In the genomic region with DNA sequence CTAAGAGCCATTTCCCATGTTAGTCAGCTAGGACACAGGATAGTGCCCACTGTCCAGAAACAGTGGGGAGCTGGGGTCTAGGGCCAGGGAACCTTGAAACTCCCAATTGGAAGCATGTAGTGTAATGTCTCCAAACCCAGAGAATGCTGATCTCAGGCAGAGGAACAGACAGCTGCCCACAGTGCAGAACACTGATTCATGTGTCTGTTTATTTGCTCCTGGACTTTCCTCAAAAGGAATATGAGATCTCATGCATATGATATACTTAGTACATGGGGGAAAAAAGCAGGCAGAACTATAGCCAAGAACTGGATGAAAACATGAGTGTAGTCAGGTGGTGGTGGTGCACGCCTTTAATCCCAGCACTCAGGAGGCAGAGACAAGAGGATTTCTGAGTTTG, we compare ENCODE assay signal across 15 mouse cellular contexts.
DNase-seq lines count a peak whose midpoint lies in the region; ATAC-seq and TF ChIP-seq lines count a peak whose summit lies in the region.
"Had no signal": no experiment of that assay in that cellular context is flagged by ENCODE, and none has a peak within 500 bp of the region (broad histone marks: within the 10 kb centered on the region; RNA-seq: fewer than 3 reads in every experiment).

No protein-coding gene starts in this region.

- H3K27ac ChIP-seq in midbrain, embryonic 11.5 days (ENCODE audit: low read depth, low read length), result no peak overlapping the region
- no peak overlapping the region for H3K27ac ChIP-seq in midbrain, embryonic 13.5 days
- H3K27ac ChIP-seq in layer of hippocampus, adult 2 months, result no peak overlapping the region

- H3K36me3 ChIP-seq in midbrain, embryonic 11.5 days (ENCODE audit: control insufficient read depth, insufficient read depth, low read length), result no peaks in the 10 kb centered on the region
- H3K36me3 ChIP-seq in midbrain, embryonic 13.5 days, result no peaks in the 10 kb centered on the region
- H3K36me3 ChIP-seq: G1E had no signal

- TF ChIP-seq CTCF in layer of hippocampus, adult 2 months (conservative IDR thresholded peaks at IDR 0.05), result no peak

- no peak overlapping the region for H3K9ac ChIP-seq in midbrain, embryonic 11.5 days (ENCODE audit: low read length)
- no peak overlapping the region for H3K9ac ChIP-seq in midbrain, embryonic 13.5 days (replicated peaks)

- no peaks in the 10 kb centered on the region for H3K27me3 ChIP-seq in midbrain, embryonic 11.5 days (ENCODE audit: control insufficient read depth, insufficient read depth, low read length)
- H3K27me3 ChIP-seq in midbrain, embryonic 13.5 days, result no peaks in the 10 kb centered on the region
- H3K27me3 ChIP-seq: Patski had no signal

- H3K9me3 ChIP-seq in midbrain, embryonic 11.5 days (ENCODE audit: control insufficient read depth, low read length), result no peaks in the 10 kb centered on the region
- no peaks in the 10 kb centered on the region for H3K9me3 ChIP-seq in midbrain, embryonic 13.5 days

- WGBS in midbrain, embryonic 11.5 days, result 78% methylated on average over 1 of the region's 1 CpGs
- 81% methylated on average over 1 of the region's 1 CpGs for WGBS in midbrain, embryonic 13.5 days

- no peak overlapping the region for H3K4me2 ChIP-seq in midbrain, embryonic 11.5 days
- H3K4me2 ChIP-seq in midbrain, embryonic 13.5 days (replicated peaks), result no peak overlapping the region

- no peak overlapping the region for H3K4me3 ChIP-seq in midbrain, embryonic 11.5 days (ENCODE audit: low read depth, low read length)
- no peak overlapping the region for H3K4me3 ChIP-seq in midbrain, embryonic 13.5 days (replicated peaks)
- no peak overlapping the region for H3K4me3 ChIP-seq in layer of hippocampus, adult 2 months

- DNase-seq in cerebellum, adult 9-10 months, result peak; percentile 9
- no peak for DNase-seq in cerebellum, adult 11 months
- no peak for DNase-seq in frontal cortex, postnatal 25 days (ENCODE audit: low spot score in 2 of 2)
- DNase-seq in midbrain, embryonic 11.5 days (ENCODE audit: low spot score, missing footprints), result peak; percentile 62
- peak; percentile 50 for DNase-seq in NIH3T3 (ENCODE audit: low read depth)
- no peak for DNase-seq in layer of hippocampus, adult 2 months (ENCODE audit: low spot score in 2 of 2)
- DNase-seq: adrenal gland, adult 2 months; adrenal gland, adult 8-10 months; B cell, adult 2 months had no signal

- ATAC-seq in frontal cortex, adult (ENCODE audit: low TSS enrichment), result peak; percentile 14; the same call in 1 of the 2 replicates
- no peak for ATAC-seq in midbrain, embryonic 11.5 days (ENCODE audit: low FRiP score)
- no peak for ATAC-seq in midbrain, embryonic 13.5 days
- ATAC-seq: activated CD4-positive, CD25-positive, alpha-beta regulatory T cell, adult 4 months; CD4-positive, CD25-positive, alpha-beta regulatory T cell, adult 4 months; Patski had no signal

- peaks cover 8% of the 10 kb centered on the region for H3K4me1 ChIP-seq in midbrain, embryonic 11.5 days (ENCODE audit: control insufficient read depth, insufficient read depth, low read length)
- H3K4me1 ChIP-seq in midbrain, embryonic 13.5 days (replicated peaks), result peaks cover 24% of the 10 kb centered on the region

Comparison
In these comparisons a context has a peak if more than half of its experiments do, and no peak if none do; other contexts are left out.
1. DNase-seq: peak in cerebellum, adult 9-10 months (single experiment), midbrain, embryonic 11.5 days (single experiment) and NIH3T3 (single experiment); none in cerebellum, adult 11 months (single experiment), frontal cortex, postnatal 25 days (0 of 2) and layer of hippocampus, adult 2 months (0 of 2).